Mouse (Mus musculus) embryonic facial prominence, embryonic 11.5 days (tissue): ENCODE results near the gene Fga. TPM values are rescaled to one million over a fixed set of nuclear protein-coding genes. Genes with fewer than 3 reads are reported as not detected.
A peak's percentile ranks its signal among the peaks of the same experiment; 100 is the strongest.

ENCODE experiments used
- ATAC-seq: fragments of 200-750 bp; cut with Nextera tagmentation; replicated peaks from 2 replicates; pipeline ENCODE4 v1.8.0; 2017; ENCODE audit warnings: low read depth; ENCODE audit not compliant: insufficient number of reproducible peaks, low FRiP score, low TSS enrichment
- DNase-seq: peaks from one replicate; pipeline ENCODE4 v3.0.0-alpha.2; 2015; ENCODE audit warnings: low spot score
- H3K27ac ChIP-seq: fragments of 300-500 bp; sonication (generic); replicated peaks from 2 replicates; pipeline ENCODE4 v1.5.1; 2014; ENCODE audit warnings: mild to moderate bottlenecking, low read depth, low read length, control low read depth
- H3K27me3 ChIP-seq: fragments of 300-500 bp; sonication (generic); 2 replicates; pipeline ENCODE4 v1.6.1; 2014; ENCODE audit warnings: mild to moderate bottlenecking, low read length, moderate library complexity, mixed read lengths; ENCODE audit not compliant: control insufficient read depth, insufficient read depth
- H3K36me3 ChIP-seq: fragments of 300-500 bp; sonication (generic); replicated peaks from 2 replicates; pipeline ENCODE4 v1.6.1; 2014; ENCODE audit warnings: low read depth, mild to moderate bottlenecking, low read length, moderate library complexity, mixed read lengths; ENCODE audit not compliant: control insufficient read depth, insufficient read depth
- H3K4me1 ChIP-seq: fragments of 300-500 bp; sonication (generic); 2 replicates; pipeline ENCODE4 v1.6.1; 2014; ENCODE audit warnings: low read length, mixed read lengths; ENCODE audit not compliant: control insufficient read depth, insufficient read depth
- H3K4me2 ChIP-seq: fragments of 300-500 bp; sonication (generic); 2 replicates; pipeline ENCODE4 v1.6.1; 2014; ENCODE audit warnings: low read depth, mild to moderate bottlenecking, control low read depth, low read length, moderate library complexity
- H3K4me3 ChIP-seq: fragments of 300-500 bp; sonication (generic); 2 replicates; pipeline ENCODE4 v1.5.1; 2014; ENCODE audit warnings: low read depth, low read length, control low read depth
- H3K9ac ChIP-seq: fragments of 300-500 bp; sonication (generic); replicated peaks from 2 replicates; pipeline ENCODE4 v1.6.1; 2014; ENCODE audit warnings: mild to moderate bottlenecking, control low read depth, low read length
- H3K9me3 ChIP-seq: fragments of 300-500 bp; sonication (generic); replicated peaks from 2 replicates; pipeline ENCODE4 v1.6.1; 2016; ENCODE audit warnings: mild to moderate bottlenecking, low read length, inconsistent platforms, mixed read lengths; ENCODE audit not compliant: control insufficient read depth
- WGBS: fragments of 180-500 bp; shearing (Covaris S2); extraction: QIAGEN DNeasy Blood & Tissue Kit; methylation state at CpG from one replicate; pipeline ENCODE4 v1.1.7; 2014; 5-methylcytosine and 5-hydroxymethylcytosine counted together
- polyA plus RNA-seq: library from polyadenylated mRNA; unstranded; fragments of >200 nt; fragmentation: Nextera tagmentation; extraction: Ambion mirVana; gene quantifications from 2 replicates; pipeline ENCODE4 v1.2.1, GENCODE M21; 2014

Fga gene
- polyA plus RNA-seq, 1 experiment from 2014 or later: not detected

DNA sequence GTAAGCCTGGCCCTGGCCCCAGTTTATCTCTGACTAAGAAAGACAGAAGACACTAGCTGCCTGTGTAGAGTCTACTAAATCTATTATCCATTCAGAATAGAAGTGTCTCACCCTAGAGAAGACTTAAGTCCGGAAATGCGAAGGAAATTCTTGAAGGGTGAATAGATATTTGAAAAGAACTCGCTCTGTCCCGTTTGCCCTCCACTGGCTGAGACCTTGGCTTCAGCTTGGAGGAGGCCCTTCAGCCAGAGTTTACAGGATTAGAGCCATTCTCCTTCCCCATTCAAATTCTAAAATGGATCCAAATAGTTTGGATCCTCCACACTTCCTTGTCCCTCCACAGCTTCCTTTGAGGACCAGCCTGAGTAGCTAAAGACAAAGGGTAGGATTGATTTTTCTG, 4.5 kb downstream of the Fga start:
- 74% methylated on average over 4 of the region's 4 CpGs for WGBS
- Histone ChIP-seq H3K36me3 (no peaks in the 10 kb centered on the region), H3K27me3 (no peaks in the 10 kb centered on the region), H3K27ac (no peak overlapping the region), H3K9ac (no peak overlapping the region), H3K9me3 (no peaks in the 10 kb centered on the region), H3K4me3 (no peak overlapping the region), H3K4me2 (no peak overlapping the region), H3K4me1 (no peaks in the 10 kb centered on the region)
- ATAC-seq: no peak
- no peak for DNase-seq

DNA sequence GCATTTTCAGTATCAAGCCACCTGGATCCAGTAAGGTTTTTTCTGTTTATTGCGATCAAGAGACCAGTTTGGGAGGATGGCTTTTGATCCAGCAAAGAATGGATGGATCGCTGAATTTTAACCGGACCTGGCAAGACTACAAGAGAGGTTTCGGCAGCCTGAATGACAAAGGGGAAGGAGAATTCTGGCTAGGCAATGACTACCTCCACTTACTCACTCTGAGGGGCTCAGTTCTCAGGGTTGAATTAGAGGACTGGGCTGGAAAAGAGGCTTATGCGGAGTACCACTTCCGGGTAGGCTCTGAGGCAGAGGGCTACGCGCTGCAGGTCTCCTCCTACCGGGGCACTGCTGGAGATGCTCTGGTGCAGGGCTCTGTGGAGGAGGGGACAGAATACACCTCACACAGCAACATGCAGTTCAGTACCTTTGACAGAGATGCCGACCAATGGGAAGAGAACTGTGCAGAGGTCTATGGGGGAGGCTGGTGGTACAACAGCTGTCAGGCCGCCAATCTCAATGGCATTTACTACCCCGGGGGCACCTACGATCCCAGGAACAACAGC, 7.0 kb downstream of the Fga start:
- Histone ChIP-seq H3K27ac (no peak overlapping the region), H3K4me3 (no peak overlapping the region), H3K4me2 (peak overlapping the region; percentile 14), H3K9ac (no peak overlapping the region), H3K9me3 (no peaks in the 10 kb centered on the region), H3K4me1 (no peaks in the 10 kb centered on the region), H3K36me3 (no peaks in the 10 kb centered on the region), H3K27me3 (no peaks in the 10 kb centered on the region)
- peak; percentile 72 for ATAC-seq
- DNase-seq: peak; percentile 23
- WGBS: 37% methylated on average over 13 of the region's 13 CpGs

GRCm38 (mm10) chr3:83033801-83034200, 7.9 kb downstream of the Fga start:
- WGBS: 73% methylated on average over 8 of the region's 8 CpGs
- Histone ChIP-seq H3K27ac (no peak overlapping the region), H3K36me3 (no peaks in the 10 kb centered on the region), H3K4me3 (no peak overlapping the region), H3K9me3 (no peaks in the 10 kb centered on the region), H3K9ac (no peak overlapping the region), H3K27me3 (no peaks in the 10 kb centered on the region), H3K4me2 (no peak overlapping the region), H3K4me1 (no peaks in the 10 kb centered on the region)
- DNase-seq: no peak
- ATAC-seq: no peak

DNA sequence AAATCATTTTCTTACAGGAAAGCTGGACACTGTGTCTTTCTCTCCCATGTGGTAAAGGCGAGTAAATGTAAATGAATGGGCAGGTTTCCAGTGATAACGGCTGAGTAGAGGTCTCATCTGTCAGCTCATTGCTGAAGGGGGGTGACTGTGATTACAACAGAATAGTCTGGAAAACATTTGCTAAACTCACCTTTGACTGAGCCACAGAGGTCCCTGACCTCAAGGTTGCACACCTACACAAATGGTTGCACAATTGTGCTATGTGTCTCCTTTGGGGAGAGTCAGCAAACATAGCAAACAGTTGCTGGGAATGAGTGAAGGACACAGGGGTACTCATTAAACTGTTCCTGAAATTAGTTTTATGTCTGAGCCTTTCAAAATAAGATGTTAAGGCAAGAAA, 13.0 kb downstream of the Fga start:
- H3K4me1 ChIP-seq: no peaks in the 10 kb centered on the region
- no peaks in the 10 kb centered on the region for H3K9me3 ChIP-seq
- DNase-seq (no peak), ATAC-seq (no peak)
- H3K27ac ChIP-seq: no peak overlapping the region
- 76% methylated on average over 2 of the region's 2 CpGs for WGBS
- H3K36me3 ChIP-seq: no peaks in the 10 kb centered on the region
- H3K4me3 ChIP-seq: no peak overlapping the region
- no peak overlapping the region for H3K4me2 ChIP-seq
- H3K9ac ChIP-seq: no peak overlapping the region
- H3K27me3 ChIP-seq: no peaks in the 10 kb centered on the region

DNA sequence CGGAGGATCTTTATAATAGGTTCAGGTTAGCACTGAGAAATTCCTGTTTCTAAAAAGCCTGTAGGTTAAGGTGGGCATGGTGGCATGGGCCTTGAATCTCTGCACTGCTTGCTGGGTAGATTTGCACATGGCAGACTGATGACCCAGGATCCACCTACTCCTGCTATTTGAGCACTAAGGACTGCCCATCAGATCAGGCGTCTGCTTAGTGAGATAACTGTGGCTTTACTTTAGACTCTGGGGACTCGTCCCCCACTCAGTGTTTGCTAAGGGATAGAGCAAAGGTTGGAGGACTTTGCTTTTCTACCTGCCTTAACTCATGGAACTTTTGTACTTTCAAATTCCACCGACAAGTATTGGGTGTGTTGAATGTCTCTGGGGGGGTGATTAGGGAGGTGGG, 13.8 kb downstream of the Fga start:
- DNase-seq (no peak), ATAC-seq (no peak)
- H3K27me3 ChIP-seq: no peaks in the 10 kb centered on the region
- H3K4me3 ChIP-seq: no peak overlapping the region
- H3K4me2 ChIP-seq: no peak overlapping the region
- no peaks in the 10 kb centered on the region for H3K36me3 ChIP-seq
- no peak overlapping the region for H3K9ac ChIP-seq
- no peaks in the 10 kb centered on the region for H3K4me1 ChIP-seq
- WGBS: 72% methylated on average over 4 of the region's 4 CpGs
- H3K9me3 ChIP-seq: no peaks in the 10 kb centered on the region
- no peak overlapping the region for H3K27ac ChIP-seq

GRCm38 (mm10) chr3:83042451-83042850, 16.6 kb downstream of the Fga start:
- WGBS: 90% methylated on average over 5 of the region's 5 CpGs
- no peak for DNase-seq
- Histone ChIP-seq H3K4me1 (no peaks in the 10 kb centered on the region), H3K9ac (no peak overlapping the region), H3K36me3 (no peaks in the 10 kb centered on the region), H3K4me2 (no peak overlapping the region), H3K27me3 (no peaks in the 10 kb centered on the region), H3K9me3 (no peaks in the 10 kb centered on the region), H3K27ac (no peak overlapping the region), H3K4me3 (no peak overlapping the region)
- ATAC-seq: no peak

- Histone ChIP-seq H3K4me1 (no peaks in the 10 kb centered on the region), H3K4me2 (no peak overlapping the region), H3K4me3 (no peak overlapping the region), H3K27ac (no peak overlapping the region), H3K9me3 (no peaks in the 10 kb centered on the region), H3K27me3 (no peaks in the 10 kb centered on the region), H3K9ac (no peak overlapping the region), H3K36me3 (no peaks in the 10 kb centered on the region)
- WGBS: 85% methylated on average over 11 of the region's 11 CpGs
- no peak for ATAC-seq
- DNase-seq: no peak
These were observed 20.8 kb downstream of the Fga start for GRCm38 (mm10) chr3:83046649-83047048.

- DNase-seq (no peak), ATAC-seq (no peak)
- Histone ChIP-seq H3K36me3 (no peaks in the 10 kb centered on the region), H3K4me2 (no peak within 1 kb of the TSS), H3K4me3 (no peak within 1 kb of the TSS), H3K27me3 (no peaks in the 10 kb centered on the region), H3K9me3 (no peaks in the 10 kb centered on the region), H3K4me1 (no peaks in the 10 kb centered on the region), H3K9ac (no peak within 1 kb of the TSS), H3K27ac (no peak within 1 kb of the TSS)
- 87% methylated on average over 8 of the region's 8 CpGs for WGBS
These were observed 23.8 kb downstream of the Fga start, which contains the start of gene Fgb for GRCm38 (mm10) chr3:83049680-83050079. Gene Fgb (minus strand): TSS chr3:83049863.
